Mouse (Mus musculus): ENCODE data around the gene Mocs3.

DNA sequence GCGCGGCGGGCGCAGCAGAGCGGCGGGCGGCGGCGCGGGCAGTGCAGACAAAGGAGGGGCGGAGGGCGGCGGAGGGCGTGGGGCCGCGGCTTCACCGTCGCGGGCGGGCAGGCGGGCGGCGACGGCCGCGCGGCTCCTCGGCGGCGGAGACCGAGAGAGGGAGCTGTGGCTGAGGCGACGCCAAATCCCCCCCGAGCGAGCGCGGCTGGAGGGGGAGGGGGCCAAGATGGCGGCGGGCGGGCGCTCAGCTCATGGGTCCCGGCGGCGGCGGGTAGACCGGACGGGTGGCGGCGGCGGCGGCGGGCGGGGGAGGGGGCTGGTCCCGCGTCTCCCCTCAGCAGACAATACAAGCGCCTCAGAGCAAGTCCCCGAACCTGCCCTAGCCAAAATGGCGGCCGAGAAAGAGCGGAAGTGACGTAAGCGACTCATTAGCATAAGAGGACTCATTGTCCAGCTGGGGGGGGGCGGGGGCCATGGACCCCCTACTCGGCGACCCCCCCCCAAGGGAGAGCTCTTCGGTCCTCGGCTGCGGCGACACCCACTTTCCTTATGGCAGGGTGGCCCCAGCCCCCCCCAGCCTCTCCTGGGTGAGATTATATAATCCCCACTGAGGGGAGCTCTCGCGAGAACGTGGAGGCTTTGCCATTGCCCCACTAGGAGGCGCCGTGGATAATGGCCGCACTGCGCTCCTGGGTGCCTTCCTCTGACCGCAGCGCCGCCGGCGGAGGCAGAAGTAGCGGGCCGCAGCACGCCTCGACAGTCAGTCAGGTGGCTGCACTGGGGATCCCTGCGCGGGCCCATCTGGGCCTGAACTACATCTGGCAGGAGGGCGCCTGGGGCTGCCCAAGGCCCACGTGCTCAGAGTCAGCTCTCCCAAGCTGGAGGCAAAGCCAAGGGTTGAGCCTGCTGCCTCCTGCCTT is 23.4 kb upstream of the Mocs3 start, which contains the start of gene Adnp:
- TF ChIP-seq EP300 (IDR thresholded peaks at IDR 0.05): peak; percentile 92; the same call in 1 of the 2 replicates
- peak; percentile 96 for TF ChIP-seq CTCF (IDR thresholded peaks at IDR 0.05)

All from lung, postnatal 0 days (tissue).